Mouse (Mus musculus) ovary, adult 10 weeks (tissue): Measurements from ENCODE around the gene Tln2. TPM values are rescaled to one million over a fixed set of nuclear protein-coding genes. Genes with fewer than 3 reads are reported as not detected.

Source experiments
- polyA plus RNA-seq: library from polyadenylated mRNA; stranded (reverse); fragments of 350-450 nt; fragmentation: Illumina TruSeq; extraction: RNeasy Lipid Tissue Mini Kit (QIAGEN cat#74804); gene quantifications from one replicate; pipeline ENCODE4 v1.2.3, GENCODE M21; 2014

Gene Tln2
- polyA plus RNA-seq = 2.3 TPM

GRCm38 (mm10) chr9:67559603-67560002, at the start of gene Tln2:
Tln2 (minus strand) TSS chr9:67559703.

Other genes with a start within 250 kb of the Tln2 start
- not detected for gene C2cd4b, start 199.7 kb upstream of the Tln2 start, polyA plus RNA-seq